Mouse (Mus musculus): ENCODE data around the gene Ascl5.
A peak's percentile ranks its signal among the peaks of the same experiment; 100 is the strongest.

Ascl5 gene

DNA sequence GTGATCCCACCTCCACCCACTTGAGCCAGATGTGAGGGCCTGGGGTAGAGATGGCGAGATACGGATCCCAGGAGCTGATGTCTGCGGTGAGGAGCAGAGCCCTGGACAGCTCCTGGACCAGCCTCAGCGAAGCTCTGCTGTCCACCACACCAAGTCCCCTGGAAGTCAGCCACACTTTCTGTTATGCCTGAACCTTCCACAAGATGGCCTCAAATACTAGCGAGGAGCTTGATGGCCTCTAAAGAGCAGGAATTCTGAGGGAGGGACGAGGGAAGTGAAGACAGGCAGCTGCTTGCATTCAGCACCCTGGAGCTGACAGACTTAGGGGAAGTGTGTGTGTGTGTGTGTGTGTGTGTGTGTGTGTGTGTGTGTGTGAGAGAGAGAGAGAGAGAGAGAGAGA, 861 bp downstream of the Ascl5 start:
- peak; percentile 29 for DNase-seq (ENCODE audit: low read depth)

DNA sequence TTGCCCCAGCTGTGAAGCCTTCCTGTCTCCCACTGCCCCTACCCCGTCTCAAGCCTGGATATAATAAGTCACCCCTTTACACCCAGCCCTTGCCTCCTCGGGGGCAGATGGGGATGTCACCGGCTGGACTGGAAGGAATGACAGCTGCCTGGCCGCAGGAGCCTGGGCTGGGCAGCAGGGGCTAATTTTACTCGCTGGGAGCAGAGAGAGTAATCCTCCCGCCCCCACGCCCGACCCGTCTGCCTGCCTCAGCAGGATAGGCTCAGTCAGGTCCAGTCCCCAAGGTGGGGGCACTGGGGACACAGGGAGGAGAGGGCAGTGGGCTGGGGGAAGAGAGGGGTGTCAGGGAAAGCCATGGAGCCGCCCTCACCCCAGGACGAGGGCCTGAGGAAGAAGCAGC, 1.9 kb downstream of the Ascl5 start, which contains the start of gene Cacna1s:
Gene Cacna1s (plus strand): TSS at position 204 of the 400 bp plus-strand sequence.
- no peak for DNase-seq (ENCODE audit: low read depth)

DNA sequence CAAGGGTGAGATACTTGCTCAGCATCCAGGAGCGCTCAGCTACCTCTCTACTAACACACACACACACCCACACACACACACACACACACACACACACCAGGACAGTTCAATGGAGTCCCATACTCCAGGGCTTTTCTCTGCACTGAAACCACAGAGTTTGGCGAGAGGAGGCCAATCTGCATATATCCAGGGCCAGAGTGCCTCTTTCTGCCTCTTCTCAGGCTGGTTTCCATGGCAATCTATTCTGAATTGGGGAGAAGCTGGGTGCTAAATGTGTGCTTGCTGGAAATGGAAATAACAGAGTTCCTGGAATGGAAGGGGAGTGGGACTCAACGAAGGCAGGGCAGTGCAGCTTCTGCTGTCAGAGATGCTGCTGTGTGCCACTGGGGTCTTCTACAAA, 5.2 kb downstream of the Ascl5 start:
- no peak for DNase-seq (ENCODE audit: low read depth)

DNA sequence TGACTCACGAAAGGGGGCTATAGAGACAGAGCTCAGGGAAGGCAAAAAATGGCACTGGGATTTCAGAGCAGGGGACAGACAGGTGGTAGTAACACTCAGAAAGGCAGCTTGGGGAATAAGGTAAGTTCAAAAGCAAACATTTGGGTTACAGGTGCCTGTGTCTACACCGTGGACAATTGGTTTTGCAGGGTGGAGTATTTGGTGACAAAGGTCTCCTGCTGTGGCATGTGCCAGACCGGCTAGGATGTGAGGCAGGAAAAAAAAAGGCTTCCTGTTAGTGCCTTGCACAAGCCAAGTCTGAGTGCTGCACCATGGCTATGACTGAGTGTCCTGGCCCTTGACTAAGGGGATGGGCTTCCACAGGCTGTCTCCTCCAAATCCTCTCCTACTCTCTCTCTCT, 8.0 kb downstream of the Ascl5 start:
- DNase-seq (ENCODE audit: low read depth), result no peak

DNA sequence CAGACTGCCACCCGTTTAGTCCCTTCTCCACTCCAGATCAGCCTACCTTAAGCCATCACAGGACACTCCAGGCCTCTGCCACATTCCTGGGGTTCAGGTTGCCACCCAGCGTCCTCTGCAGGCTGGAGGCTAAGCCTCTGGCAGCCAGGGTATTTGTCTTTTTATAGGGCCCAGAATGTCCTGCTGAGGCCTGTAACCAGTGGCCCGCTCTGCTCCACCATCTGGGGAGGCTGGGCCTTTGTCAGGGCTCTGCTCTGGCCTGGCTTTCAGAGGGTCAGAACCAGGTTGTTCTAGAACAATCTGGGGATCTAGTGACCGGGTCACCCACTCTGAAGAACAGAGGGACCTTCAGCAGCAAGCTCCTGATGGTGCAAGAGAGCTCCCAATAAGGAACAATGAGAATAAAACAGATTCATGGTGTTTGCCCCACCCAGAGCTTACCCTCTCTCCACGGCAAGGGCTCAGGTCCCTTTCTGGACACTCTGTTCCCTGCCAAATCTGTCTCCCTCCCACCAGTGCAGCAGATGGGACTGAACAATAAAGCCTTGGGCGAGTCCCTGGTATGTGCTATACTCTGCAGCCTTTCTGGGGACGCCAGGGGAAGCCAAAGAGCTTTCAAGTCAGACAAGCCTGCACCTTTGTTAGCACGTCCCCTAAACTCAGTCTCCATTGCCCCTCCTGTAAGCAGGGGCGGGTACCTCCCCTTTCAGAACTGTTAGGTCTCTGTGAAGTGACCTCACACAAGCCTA, 10.6 kb downstream of the Ascl5 start:
- DNase-seq (ENCODE audit: low read depth), result no peak

DNA sequence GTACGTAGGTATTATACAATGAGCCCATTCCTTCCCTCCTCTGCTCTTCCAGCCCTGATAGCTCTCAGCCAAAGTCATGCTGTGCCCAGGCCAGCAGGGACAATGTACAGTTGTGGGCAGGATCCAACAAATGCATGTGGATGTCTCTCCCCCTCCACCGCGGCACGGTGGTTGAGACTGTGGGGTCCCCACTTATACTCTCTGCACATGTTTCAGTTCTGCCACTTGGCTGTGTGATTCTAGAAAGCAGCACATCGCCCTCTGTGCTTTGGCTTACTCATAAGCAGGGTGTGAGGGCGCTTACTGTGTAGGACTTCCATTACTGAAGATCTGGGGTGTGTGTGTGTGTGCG, 11.2 kb downstream of the Ascl5 start:
- DNase-seq (ENCODE audit: low read depth), result no peak

DNA sequence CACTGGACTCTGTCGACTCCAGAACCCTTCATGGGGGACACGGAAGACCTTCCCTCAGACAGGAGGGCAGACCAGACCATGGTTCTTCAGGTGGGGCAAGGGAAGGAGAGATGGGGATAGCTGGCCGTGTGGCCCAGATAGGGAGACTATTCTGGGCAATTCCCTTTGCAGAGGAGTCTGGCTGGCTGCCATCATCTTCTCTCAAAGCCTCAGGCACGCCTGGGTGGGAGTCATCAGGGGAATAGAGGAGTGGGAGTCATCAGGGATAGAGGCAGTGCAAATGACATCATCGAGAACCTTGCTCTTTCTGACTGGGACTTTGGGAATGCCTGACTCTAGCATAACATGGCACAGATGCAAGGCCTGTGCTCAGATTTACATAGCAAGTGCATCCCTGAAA, 13.4 kb downstream of the Ascl5 start:
- no peak for DNase-seq (ENCODE audit: low read depth)

DNA sequence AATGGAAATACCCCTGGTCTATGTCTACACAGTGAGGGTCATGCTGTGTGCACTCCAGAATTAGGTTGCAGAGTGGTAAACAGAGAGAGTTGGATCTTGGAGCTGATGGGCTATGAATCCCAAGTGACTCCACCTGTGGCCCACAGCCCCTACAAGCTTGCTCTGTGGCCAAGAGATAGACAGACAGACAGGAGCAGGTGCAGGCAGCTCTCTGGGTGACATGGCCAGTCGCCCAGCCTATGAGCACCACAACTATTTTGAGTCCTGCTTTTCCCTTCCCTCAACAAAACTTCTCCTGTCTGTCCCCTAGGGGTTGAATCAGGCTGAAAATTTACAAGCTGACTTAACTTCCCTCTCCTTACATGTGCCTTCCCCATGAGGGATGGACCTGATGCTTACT, 16.0 kb downstream of the Ascl5 start:
- DNase-seq (ENCODE audit: low read depth), result no peak

DNA sequence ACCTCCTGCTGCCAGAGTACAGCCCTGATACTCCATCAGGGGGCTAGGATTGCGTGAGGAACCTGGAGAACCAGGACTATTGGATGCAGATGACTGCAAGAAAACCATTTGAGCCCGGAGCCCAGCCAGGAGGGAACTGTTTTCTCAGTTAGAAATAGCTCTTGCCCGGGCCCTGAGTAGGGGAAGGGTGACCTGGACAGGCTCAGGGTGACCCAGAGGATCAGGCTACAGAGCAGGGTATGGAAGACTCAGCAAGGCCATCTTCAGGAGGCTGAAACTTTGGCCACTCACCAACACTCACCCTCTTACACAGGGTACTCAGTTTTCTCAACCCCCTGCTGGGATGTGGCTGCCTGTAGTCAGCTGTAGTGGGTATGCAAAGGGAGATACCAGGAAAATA, 17.0 kb downstream of the Ascl5 start:
- DNase-seq (ENCODE audit: low read depth), result no peak

DNA sequence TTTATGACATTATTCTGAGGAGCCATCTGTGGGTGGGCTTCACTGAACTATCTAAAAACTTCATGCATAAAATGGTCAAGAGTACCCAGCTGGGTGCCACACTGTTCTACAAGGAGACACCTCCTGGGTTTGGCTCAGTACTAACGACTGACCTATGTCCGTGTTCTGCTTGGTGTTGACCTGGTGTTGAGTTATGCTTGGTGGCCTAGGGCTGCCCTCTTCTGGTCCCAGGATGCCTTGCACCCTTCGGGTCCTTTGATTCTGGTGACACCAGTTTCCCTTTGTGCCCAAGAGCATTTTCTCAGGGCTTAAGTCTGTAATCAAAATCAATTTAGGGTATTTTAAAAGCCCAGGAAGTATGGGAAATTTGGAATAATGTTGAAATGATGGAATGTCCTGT, 25.5 kb downstream of the Ascl5 start:
- DNase-seq (ENCODE audit: low read depth), result peak; percentile 14

DNA sequence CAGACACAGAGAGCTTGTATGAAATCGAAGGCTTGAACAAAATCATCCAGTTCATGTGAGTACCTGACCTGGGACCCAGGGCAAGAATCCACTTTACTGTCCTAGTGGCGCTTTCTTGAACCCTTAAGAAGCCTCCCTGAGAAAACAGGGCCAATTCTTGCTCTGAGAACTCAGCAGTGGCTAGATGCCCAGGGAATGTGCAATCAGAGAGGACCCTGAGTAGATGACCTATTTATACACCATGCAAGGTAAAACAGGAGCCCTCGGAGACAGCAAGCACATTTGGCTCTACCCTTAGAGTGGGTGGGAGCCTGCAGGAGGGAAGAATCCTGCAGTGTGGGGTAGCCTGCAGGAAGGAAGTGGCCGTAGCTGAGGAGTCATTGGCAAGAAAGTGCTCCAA, 27.1 kb downstream of the Ascl5 start:
- no peak for DNase-seq (ENCODE audit: low read depth)

DNA sequence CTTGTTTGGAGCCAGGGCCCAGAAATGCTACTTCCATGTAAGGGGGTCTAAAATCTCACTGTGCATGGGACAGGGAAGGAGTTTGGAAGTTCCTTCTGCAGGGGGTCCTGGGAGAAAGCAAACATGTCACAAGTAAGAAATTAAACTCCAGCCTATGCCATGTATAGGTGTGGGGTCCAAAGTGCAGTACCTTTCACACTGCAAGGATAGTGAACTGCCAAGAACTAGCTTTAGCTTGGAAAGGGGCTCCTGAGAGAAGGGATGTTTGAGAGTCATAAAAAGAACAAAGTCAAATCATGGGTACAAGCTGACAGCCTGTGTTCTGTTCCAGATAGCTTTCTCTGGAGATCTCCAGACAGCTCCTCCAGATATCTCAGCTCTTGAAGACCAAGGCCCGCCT, 30.6 kb downstream of the Ascl5 start:
- DNase-seq (ENCODE audit: low read depth), result no peak

DNA sequence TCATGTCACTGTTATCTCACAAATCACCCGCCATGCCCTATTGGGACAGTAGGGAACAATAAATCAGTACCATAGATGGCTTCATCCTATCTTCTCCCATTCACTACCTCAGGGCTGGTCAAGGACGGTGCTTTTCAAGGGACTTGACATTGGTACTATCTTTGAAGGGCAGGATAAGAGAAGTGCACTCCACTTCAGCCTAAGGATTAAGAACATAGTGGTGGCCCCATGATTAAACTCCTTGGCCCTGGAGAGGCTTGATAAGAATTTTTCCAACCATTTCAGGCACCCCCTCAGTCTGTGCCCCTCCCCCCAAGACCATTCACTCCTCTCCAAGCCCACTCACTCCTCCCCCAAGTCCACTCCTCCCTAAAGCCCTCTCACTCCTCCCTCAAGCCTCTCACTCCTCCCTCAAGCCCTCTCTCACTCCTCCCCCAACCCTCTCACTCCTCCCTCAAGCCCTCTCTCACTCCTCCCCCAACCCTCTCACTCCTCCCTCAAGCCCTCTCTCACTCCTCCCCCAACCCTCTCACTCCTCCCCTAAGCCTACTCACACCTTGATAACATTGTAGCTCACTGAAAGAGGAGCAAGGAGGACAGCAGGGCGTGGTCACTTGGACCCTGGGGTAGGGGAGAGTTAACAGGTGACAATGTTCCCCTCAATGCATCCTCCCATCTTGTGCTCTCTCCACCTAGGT, 35.5 kb downstream of the Ascl5 start:
- no peak for DNase-seq (ENCODE audit: low read depth)

DNA sequence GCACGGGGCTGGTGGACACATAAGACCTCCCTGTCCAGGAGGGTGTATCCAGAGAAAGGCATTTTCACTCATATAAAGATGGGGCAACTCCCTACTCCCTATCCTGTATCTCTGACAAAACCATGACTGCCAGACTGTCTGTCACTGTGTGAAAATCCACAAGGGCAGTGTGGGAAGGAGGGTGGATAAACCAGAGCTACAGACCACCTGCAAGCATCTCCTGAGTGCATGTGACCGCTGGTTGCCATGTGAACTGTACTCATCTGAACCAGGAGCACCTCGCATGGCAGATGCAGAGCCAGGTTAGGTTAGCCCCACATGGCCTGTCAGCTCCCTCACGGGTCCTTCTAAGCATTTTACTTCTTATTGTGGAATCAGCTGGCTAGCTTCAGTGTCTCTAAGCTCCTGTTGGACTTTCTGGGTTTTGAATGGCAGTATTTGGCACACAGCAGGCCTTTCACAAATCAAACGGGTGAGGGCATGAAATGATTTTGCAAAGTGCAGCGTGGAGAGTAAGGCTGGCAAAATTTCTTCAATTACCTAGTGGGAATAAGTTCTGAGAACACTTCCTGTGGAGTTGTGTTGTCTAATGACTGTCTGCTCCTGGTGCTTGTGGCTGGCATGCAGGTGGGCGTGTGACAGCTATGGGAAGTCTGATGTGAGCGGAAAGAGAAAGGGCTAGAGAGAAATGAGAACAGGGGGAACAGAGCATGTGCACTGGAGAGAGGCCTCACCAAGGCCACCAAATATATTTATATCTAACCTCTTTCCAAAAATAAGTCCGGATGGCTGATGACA, 39.0 kb downstream of the Ascl5 start:
- DNase-seq (ENCODE audit: low read depth), result no peak

DNA sequence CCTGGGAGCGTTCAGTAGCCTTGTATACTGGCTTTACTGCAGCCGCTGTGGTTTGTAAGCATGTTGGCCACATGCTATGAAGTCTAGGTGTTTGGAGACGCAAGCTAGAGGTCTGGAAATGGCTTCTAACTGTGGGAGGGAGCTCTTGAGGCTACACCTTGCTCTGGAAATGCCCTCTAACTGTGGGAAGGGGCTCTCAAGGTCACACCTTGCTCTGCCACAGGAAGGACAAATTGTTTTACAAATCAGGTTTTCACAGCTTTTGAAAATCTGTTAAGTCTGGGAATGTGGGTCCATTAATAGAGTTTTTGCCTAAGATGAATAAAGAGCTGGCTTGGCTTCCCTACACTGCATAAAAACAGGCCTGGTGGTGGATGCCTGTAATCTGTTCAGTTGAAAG, 43.1 kb downstream of the Ascl5 start:
- DNase-seq (ENCODE audit: low read depth), result no peak

DNA sequence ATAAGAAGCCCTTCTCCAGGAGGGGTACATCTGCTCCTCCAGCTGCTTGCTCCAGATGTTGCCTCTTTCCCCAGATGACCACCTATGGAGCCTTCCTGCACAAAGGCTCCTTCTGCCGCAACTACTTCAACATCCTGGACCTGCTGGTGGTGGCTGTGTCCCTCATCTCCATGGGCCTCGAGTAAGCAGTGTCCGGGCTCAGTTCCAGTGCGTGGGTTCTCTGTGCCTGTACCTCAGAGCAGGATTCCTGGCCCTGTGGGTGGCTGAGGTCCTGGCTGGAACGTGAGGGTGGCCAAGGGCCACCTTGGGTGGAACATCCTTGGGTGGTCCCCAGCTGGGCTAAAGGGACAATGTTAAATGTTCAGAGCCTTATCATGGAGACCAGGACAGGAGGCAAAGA, 44.2 kb downstream of the Ascl5 start:
- DNase-seq (ENCODE audit: low read depth), result no peak
